Mouse (Mus musculus) stomach, embryonic 15.5 days (tissue): ENCODE data around the gene Cnksr3. TPM values are rescaled to one million over a fixed set of nuclear protein-coding genes. Genes with fewer than 3 reads are reported as not detected.
A peak's percentile ranks its signal among the peaks of the same experiment; 100 is the strongest.

ENCODE experiments used
- ATAC-seq: fragments of 200-750 bp; cut with Nextera tagmentation; 2 replicates; pipeline ENCODE4 v1.8.0; 2017; ENCODE audit warnings: low read depth, moderate number of reproducible peaks, moderate TSS enrichment; ENCODE audit not compliant: insufficient read depth, low FRiP score
- H3K27ac ChIP-seq: fragments of 300-500 bp; sonication (generic); 2 replicates; pipeline ENCODE4 v1.5.1; 2015; ENCODE audit warnings: mild to moderate bottlenecking, inconsistent platforms
- H3K27me3 ChIP-seq: fragments of 300-500 bp; sonication (generic); replicated peaks from 2 replicates; pipeline ENCODE4 v1.6.1; 2015; ENCODE audit warnings: inconsistent platforms
- H3K36me3 ChIP-seq: fragments of 300-500 bp; sonication (generic); 2 replicates; pipeline ENCODE4 v1.6.1; 2015; ENCODE audit warnings: inconsistent platforms
- H3K4me1 ChIP-seq: fragments of 300-500 bp; sonication (generic); 2 replicates; pipeline ENCODE4 v1.6.1; 2015; ENCODE audit warnings: inconsistent platforms
- H3K4me2 ChIP-seq: fragments of 300-500 bp; sonication (generic); 2 replicates; pipeline ENCODE4 v1.6.1; 2015; ENCODE audit warnings: mild to moderate bottlenecking, inconsistent platforms
- H3K4me3 ChIP-seq: fragments of 300-500 bp; sonication (generic); replicated peaks from 2 replicates; pipeline ENCODE4 v1.5.1; 2015; ENCODE audit warnings: inconsistent platforms
- H3K9ac ChIP-seq: fragments of 300-500 bp; sonication (generic); 2 replicates; pipeline ENCODE4 v1.6.1; 2015; ENCODE audit warnings: inconsistent platforms
- H3K9me3 ChIP-seq: fragments of 300-500 bp; sonication (generic); 2 replicates; pipeline ENCODE4 v1.6.1; 2016; ENCODE audit warnings: inconsistent platforms
- WGBS: fragments of 180-500 bp; shearing (Covaris S2); methylation state at CpG from one replicate; pipeline ENCODE4 v1.1.7; 2015; 5-methylcytosine and 5-hydroxymethylcytosine counted together
- polyA plus RNA-seq: library from polyadenylated mRNA; unstranded; fragments of >200 nt; fragmentation: Nextera tagmentation; extraction: Ambion mirVana; gene quantifications from 2 replicates; pipeline ENCODE4 v1.2.1, GENCODE M21; 2015

The Cnksr3 gene
- polyA plus RNA-seq, 1 experiment from 2014 or later = 14.6 TPM

DNA sequence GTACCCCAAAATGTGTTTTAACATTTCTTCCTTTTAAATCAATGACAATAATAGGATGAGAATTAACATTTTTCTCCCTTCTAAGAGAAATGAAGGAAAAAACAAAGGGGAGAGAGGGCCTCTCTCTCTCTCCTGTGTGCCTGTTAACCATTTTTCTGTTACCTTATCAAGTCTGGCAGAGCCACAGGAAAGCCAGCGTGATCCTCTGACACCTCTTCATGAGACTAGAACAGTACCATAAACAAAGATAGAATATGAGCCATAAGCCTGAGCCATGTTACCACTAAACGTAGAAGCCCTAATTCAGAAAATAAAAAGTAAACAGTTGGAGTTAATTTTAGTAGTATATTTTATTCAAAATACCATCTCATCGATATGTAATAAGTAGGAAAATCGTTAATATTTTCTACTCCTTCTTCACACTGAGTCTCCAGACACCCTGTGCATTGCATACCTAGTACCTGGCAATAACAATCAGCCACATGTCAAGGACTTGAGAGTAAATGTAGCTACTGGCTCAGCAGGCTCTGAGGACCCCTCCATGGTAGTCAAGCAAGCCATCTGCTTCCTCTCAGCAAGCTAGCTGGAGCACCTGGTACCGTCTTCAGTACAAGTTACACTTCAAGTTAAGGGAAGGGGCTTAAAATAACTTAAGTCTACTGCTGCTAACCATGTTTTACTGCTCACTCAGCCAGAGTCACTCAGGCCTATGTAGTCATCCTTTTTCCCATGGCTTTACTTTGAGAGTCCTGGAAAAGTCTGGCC, 2.2 kb downstream of the Cnksr3 start:
- peaks cover 20% of the 10 kb centered on the region; the same call in 1 of the 2 replicates for H3K4me1 ChIP-seq
- no peaks in the 10 kb centered on the region for H3K27me3 ChIP-seq
- no peak overlapping the region for H3K27ac ChIP-seq
- ATAC-seq = no peak
- no peaks in the 10 kb centered on the region for H3K9me3 ChIP-seq
- H3K4me3 ChIP-seq = peak overlapping the region; percentile 83
- H3K4me2 ChIP-seq = peak overlapping the region; percentile 78
- WGBS = 48% methylated on average over 5 of the region's 5 CpGs
- H3K9ac ChIP-seq = peak overlapping the region; percentile 84; the same call in 1 of the 2 replicates
- H3K36me3 ChIP-seq = no peaks in the 10 kb centered on the region

DNA sequence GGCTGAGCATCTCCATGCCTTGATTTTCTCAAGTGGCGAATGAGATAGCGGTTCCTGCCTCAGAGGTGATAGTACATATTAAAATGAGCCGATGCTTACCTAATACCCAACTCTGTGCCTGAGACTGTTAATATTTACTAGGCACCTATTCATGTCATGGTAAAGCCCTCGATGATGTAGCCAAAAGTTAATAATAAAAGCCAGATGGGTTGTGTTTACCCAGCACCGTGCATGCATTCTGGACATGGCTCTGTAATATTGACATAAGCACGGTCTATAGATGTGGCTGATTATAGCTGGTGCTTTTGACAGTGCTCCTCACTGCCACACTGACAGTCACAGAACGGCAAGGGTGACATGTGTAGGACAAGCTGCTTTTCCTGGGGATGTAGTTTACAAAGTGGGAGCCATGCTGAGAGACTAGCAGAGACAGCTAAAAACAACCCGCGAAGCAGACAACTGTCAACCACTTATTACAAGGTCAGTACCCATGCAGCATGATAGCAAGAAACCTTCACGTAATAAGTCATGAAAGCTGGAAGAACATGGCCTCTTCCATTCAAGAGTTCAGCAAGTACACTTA, 3.1 kb downstream of the Cnksr3 start:
- no peaks in the 10 kb centered on the region for H3K9me3 ChIP-seq
- peaks cover 18% of the 10 kb centered on the region; the same call in 1 of the 2 replicates for H3K4me1 ChIP-seq
- no peak overlapping the region for H3K9ac ChIP-seq
- WGBS = 66% methylated on average over 10 of the region's 10 CpGs
- H3K36me3 ChIP-seq = no peaks in the 10 kb centered on the region
- no peak for ATAC-seq
- no peak overlapping the region; the same call in 1 of the 2 replicates for H3K4me3 ChIP-seq
- H3K27ac ChIP-seq = no peak overlapping the region
- no peaks in the 10 kb centered on the region for H3K27me3 ChIP-seq
- H3K4me2 ChIP-seq = peak overlapping the region; percentile 78

DNA sequence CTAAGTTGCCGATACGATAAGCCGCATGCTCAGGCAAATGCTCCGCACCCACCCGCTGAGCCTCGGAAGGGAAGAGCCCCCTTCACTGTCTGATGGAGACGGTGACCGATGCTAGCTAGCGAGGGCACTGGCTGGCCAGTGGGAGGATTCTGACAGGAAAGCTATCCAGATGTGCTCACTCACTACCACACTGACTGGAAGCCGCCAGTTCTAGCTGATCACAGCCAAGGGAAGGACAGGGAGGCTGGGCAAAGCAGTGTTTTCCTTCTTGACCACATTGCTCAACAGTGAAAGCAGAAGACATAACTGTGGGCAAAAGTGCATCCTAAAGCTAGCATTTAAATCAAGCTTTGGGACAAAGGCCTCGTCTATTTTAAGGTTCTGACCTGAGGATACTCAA, 4.7 kb downstream of the Cnksr3 start:
- H3K27me3 ChIP-seq = no peaks in the 10 kb centered on the region
- H3K9me3 ChIP-seq = no peaks in the 10 kb centered on the region
- peaks cover 8% of the 10 kb centered on the region; the same call in 1 of the 2 replicates for H3K4me1 ChIP-seq
- WGBS = 69% methylated on average over 11 of the region's 11 CpGs
- no peaks in the 10 kb centered on the region for H3K36me3 ChIP-seq
- no peak for ATAC-seq
- no peak overlapping the region for H3K4me2 ChIP-seq
- H3K27ac ChIP-seq = no peak overlapping the region
- no peak overlapping the region for H3K9ac ChIP-seq
- H3K4me3 ChIP-seq = no peak overlapping the region

DNA sequence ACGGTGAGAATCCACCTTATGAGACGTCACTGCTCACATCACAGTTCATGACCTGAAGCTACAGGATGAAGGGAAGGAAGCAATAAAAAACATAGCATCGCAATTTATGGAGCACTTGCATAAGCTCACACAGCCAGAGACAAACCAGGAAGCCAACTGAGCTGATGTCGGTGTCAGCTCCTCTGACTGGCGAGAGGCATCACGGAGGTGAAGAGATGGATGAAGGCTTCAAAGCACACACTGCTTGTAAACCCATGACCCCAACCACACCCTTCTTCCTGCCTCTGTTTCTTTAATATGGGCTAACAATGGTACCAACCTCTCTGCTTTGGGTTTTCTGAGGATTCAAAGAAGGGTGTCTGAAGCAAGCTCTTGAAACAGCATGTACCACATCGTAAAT, 5.5 kb downstream of the Cnksr3 start:
- Histone ChIP-seq H3K4me3 (no peak overlapping the region), H3K36me3 (no peaks in the 10 kb centered on the region), H3K4me1 (peaks cover 8% of the 10 kb centered on the region; the same call in 1 of the 2 replicates), H3K27ac (no peak overlapping the region), H3K4me2 (no peak overlapping the region), H3K27me3 (no peaks in the 10 kb centered on the region), H3K9me3 (no peaks in the 10 kb centered on the region), H3K9ac (no peak overlapping the region)
- no peak for ATAC-seq
- 69% methylated on average over 7 of the region's 7 CpGs for WGBS

DNA sequence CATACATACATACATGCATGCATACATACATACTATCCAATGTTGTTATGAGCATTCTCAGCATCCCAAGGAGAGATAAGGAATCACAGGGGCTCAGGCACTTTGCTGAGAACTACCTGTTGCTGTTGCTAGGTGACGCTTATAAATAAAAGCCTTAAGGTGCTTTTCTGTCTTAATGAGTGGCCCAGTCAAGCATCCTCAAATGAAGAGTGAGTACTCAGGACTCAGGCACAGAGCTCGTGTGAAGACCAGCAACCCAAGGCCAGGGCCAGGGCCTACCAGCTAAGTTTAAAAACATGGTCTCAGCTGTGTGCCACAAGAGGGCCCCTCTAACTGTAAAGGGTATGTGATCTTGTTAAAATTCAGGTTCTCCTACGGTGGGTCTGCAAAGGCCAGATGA, 6.5 kb downstream of the Cnksr3 start:
- H3K4me3 ChIP-seq = no peak overlapping the region
- no peaks in the 10 kb centered on the region for H3K36me3 ChIP-seq
- peaks cover 8% of the 10 kb centered on the region; the same call in 1 of the 2 replicates for H3K4me1 ChIP-seq
- H3K9me3 ChIP-seq = no peaks in the 10 kb centered on the region
- ATAC-seq = no peak
- WGBS = 76% methylated on average over 3 of the region's 3 CpGs
- no peaks in the 10 kb centered on the region for H3K27me3 ChIP-seq
- H3K9ac ChIP-seq = no peak overlapping the region
- H3K4me2 ChIP-seq = no peak overlapping the region
- no peak overlapping the region for H3K27ac ChIP-seq

DNA sequence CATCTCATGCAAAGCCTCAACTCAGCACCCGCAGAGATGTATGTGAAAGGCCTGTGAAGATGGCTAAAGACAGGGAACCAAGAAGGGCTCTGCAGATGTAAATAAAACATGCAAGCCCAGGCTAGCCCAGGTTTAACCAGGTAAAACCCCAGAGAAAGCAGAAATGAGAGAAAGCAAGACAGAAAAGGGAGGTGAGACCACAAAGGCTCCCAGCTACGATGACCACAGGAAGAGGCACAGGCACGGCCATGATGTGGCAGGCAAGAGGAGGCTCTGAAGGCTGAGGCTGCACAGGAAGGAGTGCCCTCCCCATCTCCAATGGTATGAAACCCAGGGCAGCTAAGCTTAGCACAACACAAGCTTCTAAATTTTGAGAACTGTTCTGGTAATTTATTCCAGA, 7.1 kb downstream of the Cnksr3 start:
- Histone ChIP-seq H3K9ac (no peak overlapping the region), H3K4me3 (no peak overlapping the region), H3K27me3 (no peaks in the 10 kb centered on the region), H3K27ac (no peak overlapping the region), H3K36me3 (no peaks in the 10 kb centered on the region), H3K4me2 (no peak overlapping the region), H3K9me3 (no peaks in the 10 kb centered on the region), H3K4me1 (peaks cover 8% of the 10 kb centered on the region; the same call in 1 of the 2 replicates)
- ATAC-seq = no peak
- WGBS = 79% methylated on average over 3 of the region's 3 CpGs

DNA sequence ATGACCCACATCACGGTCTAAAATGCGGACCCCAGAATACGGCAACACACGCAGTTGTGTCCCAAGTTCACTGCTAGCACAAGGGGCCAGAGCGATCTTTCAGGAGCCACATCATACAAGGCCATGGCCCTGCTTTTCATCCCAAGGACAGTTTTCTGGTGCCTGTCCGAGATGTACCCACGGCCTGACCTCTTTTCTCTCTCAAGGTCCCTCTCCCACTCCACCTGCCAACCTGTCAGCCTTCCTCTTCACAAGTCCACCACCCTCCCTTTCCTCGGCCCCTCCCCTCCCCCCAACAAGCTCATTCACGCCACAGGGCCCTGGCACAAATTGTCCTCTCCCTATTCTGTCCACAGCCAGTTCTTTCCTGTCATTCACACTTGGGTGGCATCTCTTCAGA, 9.5 kb downstream of the Cnksr3 start:
- Histone ChIP-seq H3K27ac (no peak overlapping the region), H3K4me3 (no peak overlapping the region), H3K9me3 (no peaks in the 10 kb centered on the region), H3K4me2 (no peak overlapping the region), H3K9ac (no peak overlapping the region), H3K36me3 (no peaks in the 10 kb centered on the region), H3K4me1 (no peaks in the 10 kb centered on the region), H3K27me3 (no peaks in the 10 kb centered on the region)
- WGBS = 84% methylated on average over 9 of the region's 9 CpGs
- ATAC-seq = no peak

DNA sequence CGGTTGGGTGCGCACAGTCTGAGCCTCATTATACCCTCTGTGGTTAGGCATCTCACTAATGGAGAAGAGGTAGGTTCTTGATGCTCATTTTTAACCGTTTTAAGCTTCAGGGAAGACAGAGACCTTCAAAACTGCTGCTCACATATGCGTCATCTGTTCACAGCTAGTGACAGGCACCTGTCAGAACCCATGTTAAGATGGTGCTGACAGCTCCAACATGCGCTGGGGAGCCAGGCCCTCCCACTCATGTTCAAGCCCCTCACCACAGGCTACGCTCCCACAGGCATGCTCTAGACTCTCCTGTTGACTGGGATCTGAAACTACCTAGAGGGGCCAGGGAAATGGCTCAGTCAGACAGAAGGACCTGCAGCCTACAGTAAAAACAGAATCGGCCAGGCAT, 11.4 kb downstream of the Cnksr3 start:
- no peak overlapping the region for H3K9ac ChIP-seq
- H3K4me3 ChIP-seq = no peak overlapping the region
- no peak for ATAC-seq
- no peak overlapping the region for H3K27ac ChIP-seq
- H3K9me3 ChIP-seq = no peaks in the 10 kb centered on the region
- no peaks in the 10 kb centered on the region for H3K36me3 ChIP-seq
- 84% methylated on average over 7 of the region's 7 CpGs for WGBS
- no peaks in the 10 kb centered on the region for H3K27me3 ChIP-seq
- no peak overlapping the region for H3K4me2 ChIP-seq
- peaks cover 5% of the 10 kb centered on the region for H3K4me1 ChIP-seq

DNA sequence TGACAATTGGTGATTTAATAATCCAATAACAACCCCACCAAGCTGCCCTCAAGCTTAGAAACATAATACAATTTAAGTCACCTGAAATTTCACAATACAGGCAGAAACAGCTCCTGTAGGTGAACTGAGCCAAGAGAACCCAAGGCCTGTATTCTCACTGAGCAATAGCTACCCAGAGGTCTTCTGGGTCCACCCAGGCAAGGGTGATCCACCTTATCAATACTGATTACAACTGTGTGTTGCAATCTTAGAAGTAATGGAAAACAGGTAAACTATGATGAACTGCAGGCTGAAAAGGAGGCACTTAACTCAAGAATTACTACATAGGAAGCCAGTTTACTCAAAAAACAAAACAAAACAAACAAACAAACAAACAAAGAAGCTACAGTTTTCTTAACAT, 13.8 kb downstream of the Cnksr3 start:
- no peaks in the 10 kb centered on the region for H3K27me3 ChIP-seq
- no peak for ATAC-seq
- peaks cover 5% of the 10 kb centered on the region for H3K4me1 ChIP-seq
- H3K4me2 ChIP-seq = no peak overlapping the region
- H3K4me3 ChIP-seq = no peak overlapping the region
- H3K27ac ChIP-seq = no peak overlapping the region
- no peaks in the 10 kb centered on the region for H3K9me3 ChIP-seq
- H3K36me3 ChIP-seq = no peaks in the 10 kb centered on the region
- no peak overlapping the region for H3K9ac ChIP-seq

DNA sequence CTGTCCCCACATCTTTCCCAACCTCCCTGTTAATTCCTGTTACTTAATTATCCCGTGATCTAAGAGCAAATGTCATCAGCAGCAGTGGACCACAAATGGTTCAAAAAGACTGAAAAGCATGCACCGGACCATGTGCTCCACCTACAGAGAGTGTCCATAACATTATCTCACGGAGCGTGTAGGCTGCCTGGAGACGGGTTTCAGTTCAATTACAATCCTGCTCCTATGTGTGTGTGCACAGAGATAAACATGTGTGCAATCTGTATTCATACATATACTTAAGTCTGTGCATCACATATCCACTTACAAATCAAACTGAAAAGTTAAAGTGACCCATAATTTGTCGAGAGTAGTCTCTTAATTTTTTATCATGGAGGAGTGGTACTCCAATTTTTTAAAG, 14.3 kb downstream of the Cnksr3 start:
- no peak for ATAC-seq
- Histone ChIP-seq H3K27me3 (no peaks in the 10 kb centered on the region), H3K9me3 (no peaks in the 10 kb centered on the region), H3K36me3 (no peaks in the 10 kb centered on the region), H3K4me1 (peaks cover 5% of the 10 kb centered on the region), H3K4me3 (no peak overlapping the region), H3K4me2 (no peak overlapping the region), H3K27ac (no peak overlapping the region), H3K9ac (no peak overlapping the region)
- WGBS = 73% methylated on average over 6 of the region's 6 CpGs

DNA sequence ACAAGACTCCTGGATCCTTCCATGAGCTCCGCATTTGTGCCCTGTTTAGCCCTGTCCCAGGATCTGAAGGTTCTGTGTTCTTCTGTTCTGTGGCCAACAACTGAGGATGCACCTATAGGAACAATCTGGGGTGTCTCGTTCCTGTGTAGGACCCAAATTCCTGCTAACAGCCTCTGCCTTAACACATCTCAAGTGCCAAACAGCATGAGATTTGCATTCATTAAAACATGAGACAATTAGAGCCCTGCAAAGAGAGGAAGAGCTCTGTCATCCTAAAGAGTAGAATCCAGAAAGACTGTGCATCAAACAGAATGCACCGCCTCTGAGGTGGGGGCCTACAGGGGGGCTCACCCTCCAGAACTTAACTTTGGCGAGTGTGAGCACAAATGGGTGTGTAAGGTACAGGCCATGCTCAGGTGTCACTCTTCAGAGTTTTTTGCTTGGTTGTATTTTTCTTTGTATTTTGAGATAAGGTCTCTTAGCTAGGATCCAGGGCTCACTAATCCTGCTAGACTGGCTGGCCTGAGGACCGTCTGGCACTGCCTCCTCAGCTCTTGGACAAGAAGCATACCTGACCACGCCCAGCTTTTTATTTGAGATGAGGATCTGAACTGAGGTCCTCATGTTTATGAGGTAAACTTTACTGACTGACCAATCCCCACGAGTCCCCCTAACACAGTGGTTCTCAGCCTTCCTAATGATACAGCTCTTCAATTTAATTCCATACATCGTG, 15.2 kb downstream of the Cnksr3 start:
- H3K36me3 ChIP-seq = no peaks in the 10 kb centered on the region
- H3K27ac ChIP-seq = no peak overlapping the region
- H3K27me3 ChIP-seq = no peaks in the 10 kb centered on the region
- no peak overlapping the region for H3K4me2 ChIP-seq
- peaks cover 12% of the 10 kb centered on the region for H3K4me1 ChIP-seq
- WGBS = 70% methylated on average over 8 of the region's 8 CpGs
- peak; percentile 8; the same call in 1 of the 2 replicates for ATAC-seq
- H3K9me3 ChIP-seq = no peaks in the 10 kb centered on the region
- H3K9ac ChIP-seq = no peak overlapping the region
- H3K4me3 ChIP-seq = no peak overlapping the region

DNA sequence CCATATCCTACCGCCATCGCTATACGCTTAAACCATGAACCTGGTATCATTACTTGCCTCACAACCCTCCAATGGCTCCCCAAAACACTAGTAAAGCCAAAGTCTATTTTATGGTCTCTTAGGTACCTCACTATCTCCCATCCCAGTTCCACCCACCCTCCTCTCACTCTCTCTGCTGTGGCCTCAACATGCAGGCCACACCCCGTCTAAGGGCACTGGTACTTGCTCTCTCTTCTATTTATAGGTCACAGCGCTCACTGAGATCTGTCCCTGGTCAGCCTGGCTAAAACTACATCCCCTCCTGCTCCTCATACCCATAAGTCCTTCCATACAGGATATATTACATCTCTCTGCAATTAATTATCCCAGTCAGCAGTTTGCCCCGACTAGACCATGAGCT, 16.1 kb downstream of the Cnksr3 start:
- H3K4me1 ChIP-seq = peaks cover 13% of the 10 kb centered on the region
- ATAC-seq = no peak

More for the DNA sequence above, 16.1 kb downstream of the Cnksr3 start:
- no peak overlapping the region for H3K4me3 ChIP-seq
- no peaks in the 10 kb centered on the region for H3K27me3 ChIP-seq
- H3K4me2 ChIP-seq = no peak overlapping the region
- no peaks in the 10 kb centered on the region for H3K36me3 ChIP-seq
- no peak overlapping the region for H3K27ac ChIP-seq
- H3K9ac ChIP-seq = no peak overlapping the region
- H3K9me3 ChIP-seq = no peaks in the 10 kb centered on the region
- WGBS = 73% methylated on average over 6 of the region's 6 CpGs
